Mouse (Mus musculus): ENCODE measurements around the gene Stx11. TPM values are rescaled to one million over a fixed set of nuclear protein-coding genes. Genes with fewer than 3 reads are reported as not detected.

Gene Stx11
- polyA plus RNA-seq, 1 experiment from 2014 or later, result 1.7 TPM

GRCm38 (mm10) chr10:12941018-12941761 lies 22.9 kb downstream of the Stx11 start:
- H3K27me3 ChIP-seq (ENCODE audit: control insufficient read depth, insufficient read depth, low read depth, low read length), result peaks cover 6% of the 10 kb centered on the region; the same call in 1 of the 2 replicates
- peak overlapping the region; percentile 72 for H3K4me2 ChIP-seq (ENCODE audit: low read length)
- peak overlapping the region; percentile 63 for H3K9ac ChIP-seq (ENCODE audit: low read depth, low read length)
- WGBS, result 6% methylated on average over 61 of the region's 63 CpGs
- H3K36me3 ChIP-seq (ENCODE audit: control insufficient read depth, insufficient read depth, low read length), result no peaks in the 10 kb centered on the region
- peak overlapping the region; percentile 47 for H3K4me3 ChIP-seq (ENCODE audit: low read depth, low read length)
- H3K9me3 ChIP-seq (replicated peaks; ENCODE audit: control insufficient read depth, low read length, poor library complexity, severe bottlenecking), result no peaks in the 10 kb centered on the region
- 0 out of 2 replicates have a peak overlapping the region, but pooled peaks have one; percentile 22 for H3K27ac ChIP-seq (ENCODE audit: low read length)
- ATAC-seq, result peak; percentile 96
- H3K4me1 ChIP-seq (ENCODE audit: control insufficient read depth, insufficient read depth, low read length), result no peaks in the 10 kb centered on the region

GRCm38 (mm10) chr10:12938763-12939162 lies 25.3 kb downstream of the Stx11 start:
- no peak overlapping the region for H3K4me3 ChIP-seq (ENCODE audit: low read depth, low read length)
- no peaks in the 10 kb centered on the region for H3K9me3 ChIP-seq (replicated peaks; ENCODE audit: control insufficient read depth, low read length, poor library complexity, severe bottlenecking)
- 96% methylated on average over 2 of the region's 2 CpGs for WGBS
- H3K27me3 ChIP-seq (ENCODE audit: control insufficient read depth, insufficient read depth, low read depth, low read length), result peaks cover 6% of the 10 kb centered on the region
- no peak for ATAC-seq
- H3K4me1 ChIP-seq (ENCODE audit: control insufficient read depth, insufficient read depth, low read length), result no peaks in the 10 kb centered on the region
- no peak overlapping the region for H3K4me2 ChIP-seq (ENCODE audit: low read length)
- no peaks in the 10 kb centered on the region for H3K36me3 ChIP-seq (ENCODE audit: control insufficient read depth, insufficient read depth, low read length)
- H3K27ac ChIP-seq (ENCODE audit: low read length), result no peak overlapping the region
- H3K9ac ChIP-seq (ENCODE audit: low read depth, low read length), result no peak overlapping the region

- Histone ChIP-seq H3K36me3 (ENCODE audit: control insufficient read depth, insufficient read depth, low read length) (no peaks in the 10 kb centered on the region), H3K4me3 (ENCODE audit: low read depth, low read length) (no peak overlapping the region), H3K4me2 (ENCODE audit: low read length) (no peak overlapping the region), H3K9ac (ENCODE audit: low read depth, low read length) (no peak overlapping the region), H3K9me3 (replicated peaks; ENCODE audit: control insufficient read depth, low read length, poor library complexity, severe bottlenecking) (no peaks in the 10 kb centered on the region), H3K27ac (ENCODE audit: low read length) (no peak overlapping the region), H3K4me1 (ENCODE audit: control insufficient read depth, insufficient read depth, low read length) (no peaks in the 10 kb centered on the region), H3K27me3 (ENCODE audit: control insufficient read depth, insufficient read depth, low read depth, low read length) (peaks cover 6% of the 10 kb centered on the region)
- no peak for ATAC-seq
- WGBS, result 89% methylated on average over 7 of the region's 7 CpGs
Observed at GRCm38 (mm10) chr10:12936079-12936478, 28.0 kb downstream of the Stx11 start.

- Histone ChIP-seq H3K27me3 (ENCODE audit: control insufficient read depth, insufficient read depth, low read depth, low read length) (peaks cover 2% of the 10 kb centered on the region), H3K4me1 (ENCODE audit: control insufficient read depth, insufficient read depth, low read length) (no peaks in the 10 kb centered on the region), H3K9me3 (replicated peaks; ENCODE audit: control insufficient read depth, low read length, poor library complexity, severe bottlenecking) (no peaks in the 10 kb centered on the region), H3K9ac (ENCODE audit: low read depth, low read length) (no peak overlapping the region), H3K36me3 (ENCODE audit: control insufficient read depth, insufficient read depth, low read length) (no peaks in the 10 kb centered on the region), H3K4me3 (ENCODE audit: low read depth, low read length) (no peak overlapping the region), H3K4me2 (ENCODE audit: low read length) (no peak overlapping the region), H3K27ac (ENCODE audit: low read length) (no peak overlapping the region)
- ATAC-seq, result no peak
- WGBS, result 94% methylated on average over 5 of the region's 5 CpGs
Observed at GRCm38 (mm10) chr10:12935575-12935974, 28.5 kb downstream of the Stx11 start.

- Histone ChIP-seq H3K9me3 (replicated peaks; ENCODE audit: control insufficient read depth, low read length, poor library complexity, severe bottlenecking) (no peaks in the 10 kb centered on the region), H3K4me1 (ENCODE audit: control insufficient read depth, insufficient read depth, low read length) (no peaks in the 10 kb centered on the region), H3K9ac (ENCODE audit: low read depth, low read length) (no peak overlapping the region), H3K4me2 (ENCODE audit: low read length) (no peak overlapping the region), H3K4me3 (ENCODE audit: low read depth, low read length) (no peak overlapping the region), H3K27me3 (ENCODE audit: control insufficient read depth, insufficient read depth, low read depth, low read length) (no peaks in the 10 kb centered on the region; the same call in 1 of the 2 replicates), H3K36me3 (ENCODE audit: control insufficient read depth, insufficient read depth, low read length) (no peaks in the 10 kb centered on the region), H3K27ac (ENCODE audit: low read length) (no peak overlapping the region)
- ATAC-seq, result no peak
- 53% methylated on average over 10 of the region's 10 CpGs for WGBS
Observed at GRCm38 (mm10) chr10:12931492-12932400, 32.4 kb downstream of the Stx11 start.

GRCm38 (mm10) chr10:12930351-12930905 lies 33.7 kb downstream of the Stx11 start:
- no peaks in the 10 kb centered on the region for H3K4me1 ChIP-seq (ENCODE audit: control insufficient read depth, insufficient read depth, low read length)
- ATAC-seq, result no peak
- H3K4me3 ChIP-seq (ENCODE audit: low read depth, low read length), result no peak overlapping the region
- no peaks in the 10 kb centered on the region for H3K36me3 ChIP-seq (ENCODE audit: control insufficient read depth, insufficient read depth, low read length)
- H3K27ac ChIP-seq (ENCODE audit: low read length), result no peak overlapping the region
- H3K27me3 ChIP-seq (ENCODE audit: control insufficient read depth, insufficient read depth, low read depth, low read length), result no peaks in the 10 kb centered on the region; the same call in 1 of the 2 replicates
- no peaks in the 10 kb centered on the region for H3K9me3 ChIP-seq (replicated peaks; ENCODE audit: control insufficient read depth, low read length, poor library complexity, severe bottlenecking)
- 26% methylated on average over 6 of the region's 6 CpGs for WGBS
- no peak overlapping the region for H3K4me2 ChIP-seq (ENCODE audit: low read length)
- H3K9ac ChIP-seq (ENCODE audit: low read depth, low read length), result no peak overlapping the region

- no peak overlapping the region for H3K4me2 ChIP-seq (ENCODE audit: low read length)
- no peak overlapping the region for H3K27ac ChIP-seq (ENCODE audit: low read length)
- H3K27me3 ChIP-seq (ENCODE audit: control insufficient read depth, insufficient read depth, low read depth, low read length), result no peaks in the 10 kb centered on the region
- no peaks in the 10 kb centered on the region for H3K36me3 ChIP-seq (ENCODE audit: control insufficient read depth, insufficient read depth, low read length)
- no peaks in the 10 kb centered on the region for H3K4me1 ChIP-seq (ENCODE audit: control insufficient read depth, insufficient read depth, low read length)
- H3K9me3 ChIP-seq (replicated peaks; ENCODE audit: control insufficient read depth, low read length, poor library complexity, severe bottlenecking), result no peaks in the 10 kb centered on the region
- H3K9ac ChIP-seq (ENCODE audit: low read depth, low read length), result no peak overlapping the region
- ATAC-seq, result no peak
- H3K4me3 ChIP-seq (ENCODE audit: low read depth, low read length), result no peak overlapping the region
- WGBS, result 69% methylated on average over 6 of the region's 6 CpGs
Observed at GRCm38 (mm10) chr10:12929857-12930174, 34.3 kb downstream of the Stx11 start.

GRCm38 (mm10) chr10:12929149-12929856 lies 34.8 kb downstream of the Stx11 start:
- H3K9me3 ChIP-seq (replicated peaks; ENCODE audit: control insufficient read depth, low read length, poor library complexity, severe bottlenecking), result no peaks in the 10 kb centered on the region
- 90% methylated on average over 7 of the region's 7 CpGs for WGBS
- H3K36me3 ChIP-seq (ENCODE audit: control insufficient read depth, insufficient read depth, low read length), result no peaks in the 10 kb centered on the region
- no peak overlapping the region for H3K27ac ChIP-seq (ENCODE audit: low read length)
- H3K27me3 ChIP-seq (ENCODE audit: control insufficient read depth, insufficient read depth, low read depth, low read length), result no peaks in the 10 kb centered on the region
- no peaks in the 10 kb centered on the region for H3K4me1 ChIP-seq (ENCODE audit: control insufficient read depth, insufficient read depth, low read length)
- ATAC-seq, result no peak
- no peak overlapping the region for H3K4me3 ChIP-seq (ENCODE audit: low read depth, low read length)
- H3K9ac ChIP-seq (ENCODE audit: low read depth, low read length), result no peak overlapping the region
- H3K4me2 ChIP-seq (ENCODE audit: low read length), result no peak overlapping the region
